Mouse (Mus musculus) liver, adult 2 months (tissue): ENCODE results near the gene Slc30a5.

Source experiments
- CTCF ChIP-seq: fragments of 200-500 bp; IDR thresholded peaks from 2 replicates; pipeline ENCODE4 v1.5.1; 2011; ENCODE audit warnings: low read depth, low read length, control low read depth
- POLR2A ChIP-seq: fragments of 200-500 bp; IDR thresholded peaks from 2 replicates; pipeline ENCODE4 v1.6.1; 2011; ENCODE audit warnings: low read length, control low read depth; ENCODE audit not compliant: insufficient read depth; ENCODE audit errors: extremely low read depth

- TF ChIP-seq CTCF (no peak), POLR2A (no peak)
Measured at GRCm38 (mm10) chr13:100866311-100866710, 33.1 kb upstream of the Slc30a5 start.
